Mouse (Mus musculus): ENCODE measurements around the gene Atg16l2.
A peak's percentile ranks its signal among the peaks of the same experiment; 100 is the strongest.

Atg16l2 gene

GRCm38 (mm10) chr7:101291211-101291610 is 10.8 kb downstream of the Atg16l2 start:
- DNase-seq, result no peak

GRCm38 (mm10) chr7:101290401-101290800 is 11.7 kb downstream of the Atg16l2 start:
- DNase-seq, result no peak

DNA sequence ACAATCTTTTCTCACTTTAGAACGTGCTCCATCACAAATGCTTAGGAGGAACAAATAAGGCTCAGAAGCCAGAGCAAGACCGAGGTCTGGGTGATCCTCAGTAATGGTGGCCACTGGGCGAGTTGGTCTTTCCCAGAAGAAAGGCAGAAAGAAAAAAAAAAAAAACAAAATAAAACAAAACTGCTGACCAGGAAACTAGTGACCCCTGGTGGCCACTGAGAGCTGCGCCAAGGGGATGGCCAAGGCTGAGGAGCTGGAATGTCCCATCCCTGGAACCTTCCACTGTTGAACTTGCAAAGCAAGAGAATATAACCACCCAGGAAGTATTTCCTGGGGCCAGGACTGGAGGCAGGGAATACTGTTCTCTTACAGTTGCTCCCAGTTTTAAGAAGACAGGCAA is 13.6 kb downstream of the Atg16l2 start:
- peak; percentile 82 for DNase-seq

- no peak for DNase-seq
Observed at GRCm38 (mm10) chr7:101287820-101288219, 14.2 kb downstream of the Atg16l2 start.

- DNase-seq, result no peak
Observed at GRCm38 (mm10) chr7:101286891-101287290, 15.2 kb downstream of the Atg16l2 start.

- no peak for DNase-seq
Observed at GRCm38 (mm10) chr7:101284504-101284903, 17.5 kb downstream of the Atg16l2 start.

GRCm38 (mm10) chr7:101282721-101283120 is 19.3 kb downstream of the Atg16l2 start:
- DNase-seq, result no peak

DNA sequence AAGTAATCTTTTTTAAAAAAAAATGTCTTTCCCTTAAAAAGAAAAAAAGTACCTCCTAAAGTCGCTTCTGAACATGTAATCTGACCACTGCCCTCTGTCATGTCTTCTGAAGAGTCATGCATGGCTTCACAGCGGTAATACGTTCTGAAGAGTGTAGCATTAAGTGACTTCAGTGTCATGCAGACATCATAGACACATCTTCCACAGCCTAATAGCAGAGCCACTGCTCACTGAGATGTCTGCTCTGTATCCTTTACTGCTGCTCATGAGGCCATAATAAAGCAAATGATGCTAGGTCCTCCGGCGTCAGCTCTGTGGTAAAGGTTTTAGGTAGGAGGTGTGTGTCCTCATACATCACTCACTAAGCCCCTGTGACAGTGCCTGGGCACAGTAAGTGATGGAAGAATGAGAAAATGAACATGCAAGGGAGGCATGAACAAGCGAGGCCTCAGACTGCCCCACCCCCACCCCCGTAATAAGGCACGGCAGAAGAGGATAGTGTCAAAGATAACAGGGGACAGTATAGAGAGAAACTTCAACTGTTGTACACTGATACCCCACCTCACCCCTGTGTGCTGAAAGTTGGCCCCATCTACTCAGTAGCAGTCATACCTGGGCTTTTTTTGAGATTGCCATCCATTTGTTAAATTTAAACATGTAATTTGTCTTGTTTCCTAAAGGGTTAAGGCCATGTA is 29.4 kb downstream of the Atg16l2 start:
- DNase-seq, result no peak

DNA sequence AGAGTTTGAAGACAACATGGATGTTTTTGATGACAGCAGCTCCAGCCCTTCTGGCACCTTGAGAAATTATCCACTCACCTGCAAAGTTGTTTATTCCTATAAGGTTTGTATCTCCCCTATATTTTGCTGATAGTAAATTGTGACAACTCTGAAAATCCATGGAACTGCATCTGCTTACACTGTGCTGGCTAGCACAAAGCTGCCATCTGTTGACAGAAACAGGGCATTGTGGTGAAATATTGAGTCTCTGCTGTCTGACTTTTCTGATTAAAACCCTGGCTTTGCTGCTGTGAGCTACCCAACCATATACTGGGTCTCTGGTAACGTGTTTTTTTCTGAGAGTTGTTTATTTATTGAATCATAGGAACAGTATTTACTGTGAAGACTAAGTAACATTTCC is 30.4 kb downstream of the Atg16l2 start:
- DNase-seq, result no peak

DNA sequence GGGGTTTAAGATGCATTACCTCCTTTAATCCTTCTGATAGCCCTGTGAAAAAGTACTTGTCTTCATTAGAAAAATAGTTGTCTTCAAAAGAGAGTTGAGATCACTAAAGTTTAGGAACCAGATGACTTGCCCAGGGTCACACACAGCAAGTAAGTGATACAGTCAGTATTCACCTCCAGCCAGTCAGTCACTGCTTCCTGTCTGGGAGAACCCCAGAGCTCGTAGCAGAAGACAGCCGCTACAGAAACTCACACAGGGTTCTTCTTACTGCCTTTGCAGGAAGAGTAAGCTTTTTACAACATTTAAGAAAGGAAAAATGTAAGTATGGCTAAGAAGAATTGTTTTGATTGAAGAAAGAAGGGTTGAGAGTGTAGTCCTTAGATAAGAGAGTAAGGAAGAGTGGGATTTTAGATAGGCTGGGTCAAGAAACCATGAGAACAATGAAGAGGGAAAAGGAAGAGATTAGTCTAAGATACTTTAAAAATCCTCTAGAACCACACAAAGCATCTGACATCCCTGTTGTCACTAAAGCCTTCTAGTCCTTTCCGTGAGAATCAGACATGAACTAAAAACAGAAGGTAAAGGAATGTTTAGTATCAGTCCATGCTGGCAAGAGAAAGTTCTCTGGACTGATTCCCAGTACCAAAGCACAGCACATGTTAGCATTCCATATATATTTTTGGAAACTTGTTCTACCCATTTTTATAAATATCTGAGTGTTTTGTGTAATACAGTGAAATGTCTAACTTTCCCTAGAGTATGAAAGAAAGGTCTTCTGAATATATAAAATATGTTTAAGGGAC is 34.4 kb downstream of the Atg16l2 start:
- no peak for DNase-seq

DNA sequence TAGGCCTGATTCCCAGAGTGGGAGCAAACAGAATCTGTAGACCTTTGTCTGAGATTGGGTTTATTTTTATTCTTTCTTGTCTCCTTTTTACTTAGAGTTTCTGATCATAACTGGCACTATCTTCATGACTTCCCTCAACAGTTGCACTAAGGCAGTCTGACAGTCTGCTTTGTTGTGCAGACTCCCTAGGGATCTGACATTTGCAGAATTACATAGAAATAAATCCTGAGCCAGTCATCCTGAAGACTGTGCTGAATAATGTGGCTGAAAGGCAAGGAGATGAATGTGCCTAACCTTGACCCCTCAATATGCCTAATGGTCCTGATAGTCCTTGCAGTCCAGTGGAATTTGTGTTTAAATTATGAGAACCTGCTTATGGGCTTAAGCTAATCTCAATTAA is 38.5 kb downstream of the Atg16l2 start:
- no peak for DNase-seq

- DNase-seq, result no peak
Observed at GRCm38 (mm10) chr7:101261941-101262546, 40.0 kb downstream of the Atg16l2 start.

GRCm38 (mm10) chr7:101258482-101258881 is 43.6 kb downstream of the Atg16l2 start:
- no peak for DNase-seq

GRCm38 (mm10) chr7:101253071-101253470 is 49.0 kb downstream of the Atg16l2 start:
- DNase-seq, result no peak

GRCm38 (mm10) chr7:101249173-101249572 is 52.9 kb downstream of the Atg16l2 start:
- no peak for DNase-seq

- DNase-seq, result no peak
Observed at GRCm38 (mm10) chr7:101248760-101249159, 53.3 kb downstream of the Atg16l2 start.

DNA sequence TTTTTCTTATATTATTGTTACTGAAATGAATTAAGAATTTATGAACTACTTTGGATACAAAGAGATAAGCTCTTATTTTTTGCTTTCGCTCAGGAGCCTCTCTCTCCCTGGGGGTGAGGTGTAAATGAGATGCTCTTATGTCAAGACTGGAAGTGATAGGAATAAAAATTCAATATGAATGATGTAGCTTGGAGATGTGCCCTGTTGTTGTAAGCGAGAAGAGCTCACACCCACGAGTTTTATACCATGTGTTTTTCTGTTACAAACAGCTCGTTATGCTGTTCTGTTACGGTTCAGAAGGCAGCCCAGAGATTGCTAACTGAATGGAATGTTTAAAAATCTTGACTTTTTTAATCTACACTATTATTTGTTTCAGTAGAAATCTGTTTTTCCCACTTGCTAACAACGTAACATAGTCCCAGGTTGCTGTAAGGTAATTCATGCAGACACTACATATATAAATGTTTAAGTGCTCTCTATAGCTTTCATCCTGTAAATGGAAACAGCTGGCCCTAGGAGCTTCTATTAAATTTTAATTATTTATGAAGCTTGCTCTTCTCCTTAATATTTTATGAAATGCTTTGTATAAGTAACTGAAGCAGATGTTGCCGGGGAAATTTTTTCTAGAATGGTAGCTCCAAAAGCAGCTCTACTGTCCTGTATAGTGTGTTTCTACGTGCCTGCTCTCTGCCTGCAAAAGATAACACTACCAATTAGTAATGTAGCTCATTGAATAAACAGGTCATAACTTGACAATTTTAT is 65.2 kb downstream of the Atg16l2 start:
- DNase-seq, result no peak

GRCm38 (mm10) chr7:101232716-101233115 is 69.3 kb downstream of the Atg16l2 start:
- DNase-seq, result no peak

GRCm38 (mm10) chr7:101231458-101231857 is 70.6 kb downstream of the Atg16l2 start:
- no peak for DNase-seq

DNA sequence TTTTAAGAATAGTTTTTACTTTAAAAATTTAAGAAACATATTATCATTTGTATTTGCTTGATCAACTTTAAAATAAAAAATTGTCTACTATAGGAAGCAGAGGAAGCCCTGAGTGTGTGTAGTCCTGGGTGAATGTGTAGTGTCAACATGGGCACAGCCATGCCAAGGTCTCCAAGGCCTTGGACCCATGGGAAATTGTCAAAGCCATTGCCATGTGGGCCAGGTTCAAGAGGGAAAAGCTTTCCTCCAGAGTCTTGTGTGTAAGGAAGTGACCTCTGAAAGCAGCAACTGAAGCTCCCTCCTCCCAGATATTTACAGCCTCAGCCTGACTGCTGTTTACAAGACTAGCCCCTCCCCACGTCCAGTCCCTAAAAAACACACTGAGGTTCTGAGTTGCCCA is 72.7 kb downstream of the Atg16l2 start:
- DNase-seq, result no peak

GRCm38 (mm10) chr7:101223501-101223900 is 78.5 kb downstream of the Atg16l2 start:
- no peak for DNase-seq

- no peak for DNase-seq
Observed at GRCm38 (mm10) chr7:101216724-101217123, 85.3 kb downstream of the Atg16l2 start.

Measured in kidney, postnatal 10 days (tissue).